Comparison of ENCODE assay signal across 8 mouse cellular contexts in genomic region chr7:70332064-70332850, GRCm38 (mm10). TPM values are rescaled to one million over a fixed set of nuclear protein-coding genes. Genes with fewer than 3 reads are reported as not detected.
DNase-seq lines count a peak whose midpoint lies in the region; ATAC-seq and TF ChIP-seq lines count a peak whose summit lies in the region.

No protein-coding gene starts in this region.

- H3K4me3 ChIP-seq in heart, adult 2 months: peak overlapping the region; percentile 50
- H3K4me3 ChIP-seq in ES-Bruce4 (ENCODE audit: low read depth, low read length): peak overlapping the region; percentile 24; the same call in 1 of the 2 replicates
- peak overlapping the region; percentile 51 for H3K4me3 ChIP-seq in heart, embryonic 15.5 days
- H3K4me3 ChIP-seq in liver, embryonic 15.5 days (replicated peaks): peak overlapping the region; percentile 37

- WGBS in heart, adult 2 months: 22% methylated on average over 26 of the region's 26 CpGs
- 7% methylated on average over 26 of the region's 26 CpGs for WGBS in heart, embryonic 15.5 days
- WGBS in liver, embryonic 15.5 days (ENCODE audit: insufficient replicate concordance): 1% methylated on average over 26 of the region's 26 CpGs

- no peak for TF ChIP-seq EP300 in heart, adult 2 months (IDR thresholded peaks at IDR 0.05; ENCODE audit: insufficient read depth, low read depth, low read length)
- no peak for TF ChIP-seq EP300 in ES-Bruce4 (IDR thresholded peaks at IDR 0.05; ENCODE audit: insufficient read depth, low read depth, low read length)

- no peak for TF ChIP-seq CTCF in heart, adult 2 months (IDR thresholded peaks at IDR 0.05)
- TF ChIP-seq CTCF in ES-Bruce4 (IDR thresholded peaks at IDR 0.05; ENCODE audit: low read depth, low read length): no peak

- TF ChIP-seq POLR2A in heart, adult 2 months (IDR thresholded peaks at IDR 0.05; ENCODE audit: insufficient read depth, low read depth, low read length): no peak
- TF ChIP-seq POLR2A in ES-Bruce4 (IDR thresholded peaks at IDR 0.05; ENCODE audit: insufficient read depth, low read length): no peak

- H3K27me3 ChIP-seq in heart, adult 2 months (ENCODE audit: control insufficient read depth, insufficient read depth, low read length): peaks cover 12% of the 10 kb centered on the region
- peaks cover 45% of the 10 kb centered on the region for H3K27me3 ChIP-seq in ES-Bruce4 (ENCODE audit: control insufficient read depth, insufficient read depth, low read length, poor library complexity, severe bottlenecking)
- peaks cover 95% of the 10 kb centered on the region for H3K27me3 ChIP-seq in heart, embryonic 15.5 days
- H3K27me3 ChIP-seq in liver, embryonic 15.5 days: peaks cover 99% of the 10 kb centered on the region

- H3K4me2 ChIP-seq in heart, embryonic 15.5 days: peak overlapping the region; percentile 80
- H3K4me2 ChIP-seq in liver, embryonic 15.5 days: peak overlapping the region; percentile 52; the same call in 1 of the 2 replicates

- DNase-seq in heart, adult 2 months: no peak
- no peak for DNase-seq in heart, adult 8-10 months (ENCODE audit: low spot score)
- no peak for DNase-seq in B cell, adult 2 months
- no peak for DNase-seq in natural killer cell, adult 2 months (ENCODE audit: low spot score in 2 of 2)

- H3K27ac ChIP-seq in heart, adult 2 months: no peak overlapping the region
- H3K27ac ChIP-seq in ES-Bruce4 (ENCODE audit: insufficient read depth, low read length): no peak overlapping the region
- no peak overlapping the region for H3K27ac ChIP-seq in heart, embryonic 15.5 days
- H3K27ac ChIP-seq in liver, embryonic 15.5 days (replicated peaks): no peak overlapping the region

- H3K9ac ChIP-seq in heart, adult 2 months (ENCODE audit: low read depth, low read length): peak overlapping the region; percentile 24
- no peak overlapping the region for H3K9ac ChIP-seq in ES-Bruce4 (ENCODE audit: low read depth, poor library complexity, severe bottlenecking)
- H3K9ac ChIP-seq in heart, embryonic 15.5 days: no peak overlapping the region
- H3K9ac ChIP-seq in liver, embryonic 15.5 days: no peak overlapping the region

- no peaks in the 10 kb centered on the region for H3K4me1 ChIP-seq in heart, adult 2 months (ENCODE audit: control insufficient read depth, insufficient read depth, low read length)
- peaks cover 2% of the 10 kb centered on the region for H3K4me1 ChIP-seq in ES-Bruce4 (ENCODE audit: control insufficient read depth, insufficient read depth, low read length)
- H3K4me1 ChIP-seq in heart, embryonic 15.5 days (replicated peaks): peaks cover 26% of the 10 kb centered on the region
- H3K4me1 ChIP-seq in liver, embryonic 15.5 days (replicated peaks): 0 out of 2 replicates have a peak, but pooled peaks cover 3% of the 10 kb centered on the region

- no peaks in the 10 kb centered on the region for H3K36me3 ChIP-seq in heart, adult 2 months (ENCODE audit: control insufficient read depth, insufficient read depth, low read length)
- H3K36me3 ChIP-seq in ES-Bruce4 (ENCODE audit: control insufficient read depth, insufficient read depth, low read length, poor library complexity, severe bottlenecking): no peaks in the 10 kb centered on the region
- no peaks in the 10 kb centered on the region for H3K36me3 ChIP-seq in heart, embryonic 15.5 days
- no peaks in the 10 kb centered on the region for H3K36me3 ChIP-seq in liver, embryonic 15.5 days (replicated peaks)

- intact Hi-C loops in heart, adult 2 months (cut with DNase I): loop anchor here (5.0 to 10.0 kb wide), 4 partner anchors 35 to 1357 kb away; partner anchors contain the start of gene Nr2f2

- no peak for ATAC-seq in heart, embryonic 15.5 days (replicated peaks; ENCODE audit: insufficient number of reproducible peaks, insufficient read depth, low FRiP score, low read depth)
- no peak for ATAC-seq in liver, embryonic 15.5 days (ENCODE audit: insufficient read depth)
- ATAC-seq in frontal cortex, adult (ENCODE audit: low TSS enrichment): no peak

- no peaks in the 10 kb centered on the region for H3K79me2 ChIP-seq in heart, adult 2 months (replicated peaks; ENCODE audit: control insufficient read depth, insufficient read depth, low read length)

- H3K9me3 ChIP-seq in ES-Bruce4 (replicated peaks; ENCODE audit: control insufficient read depth, insufficient read depth, low read length, poor library complexity, severe bottlenecking): no peaks in the 10 kb centered on the region
- no peaks in the 10 kb centered on the region for H3K9me3 ChIP-seq in heart, embryonic 15.5 days (replicated peaks)
- H3K9me3 ChIP-seq in liver, embryonic 15.5 days (replicated peaks): no peaks in the 10 kb centered on the region

RNA-seq across cellular contexts. Expression of gene Nr2f2, which starts 34.3 kb away (rescaled TPM):
- total RNA-seq in heart, adult 2 months (2021): 10 to 100 TPM; 16.4 to 18.8 TPM
- 22.9 and 39.3 TPM in 2 replicates for polyA plus RNA-seq in heart, adult 2 months (2012; rRNA removed)
- total RNA-seq in heart, adult 8-10 months (2022): 10 to 100 TPM; 12.5 to 23.1 (median 20.3) TPM
- 5.6 and 6.4 TPM in 2 replicates for polyA plus RNA-seq in ES-Bruce4 (2011; ENCODE audit: insufficient read depth, insufficient read length, low read depth, missing spikeins)
- polyA plus RNA-seq in heart, embryonic 15.5 days (2015; fragmentation: Nextera tagmentation; extraction: Ambion mirVana): 25.1 and 27.6 TPM in 2 replicates
- polyA plus RNA-seq in liver, embryonic 15.5 days (2015; fragmentation: Nextera tagmentation; extraction: Ambion mirVana): 6.5 and 6.7 TPM in 2 replicates
